Mouse (Mus musculus): ENCODE measurements around the gene Pgp.

Pgp gene

DNA sequence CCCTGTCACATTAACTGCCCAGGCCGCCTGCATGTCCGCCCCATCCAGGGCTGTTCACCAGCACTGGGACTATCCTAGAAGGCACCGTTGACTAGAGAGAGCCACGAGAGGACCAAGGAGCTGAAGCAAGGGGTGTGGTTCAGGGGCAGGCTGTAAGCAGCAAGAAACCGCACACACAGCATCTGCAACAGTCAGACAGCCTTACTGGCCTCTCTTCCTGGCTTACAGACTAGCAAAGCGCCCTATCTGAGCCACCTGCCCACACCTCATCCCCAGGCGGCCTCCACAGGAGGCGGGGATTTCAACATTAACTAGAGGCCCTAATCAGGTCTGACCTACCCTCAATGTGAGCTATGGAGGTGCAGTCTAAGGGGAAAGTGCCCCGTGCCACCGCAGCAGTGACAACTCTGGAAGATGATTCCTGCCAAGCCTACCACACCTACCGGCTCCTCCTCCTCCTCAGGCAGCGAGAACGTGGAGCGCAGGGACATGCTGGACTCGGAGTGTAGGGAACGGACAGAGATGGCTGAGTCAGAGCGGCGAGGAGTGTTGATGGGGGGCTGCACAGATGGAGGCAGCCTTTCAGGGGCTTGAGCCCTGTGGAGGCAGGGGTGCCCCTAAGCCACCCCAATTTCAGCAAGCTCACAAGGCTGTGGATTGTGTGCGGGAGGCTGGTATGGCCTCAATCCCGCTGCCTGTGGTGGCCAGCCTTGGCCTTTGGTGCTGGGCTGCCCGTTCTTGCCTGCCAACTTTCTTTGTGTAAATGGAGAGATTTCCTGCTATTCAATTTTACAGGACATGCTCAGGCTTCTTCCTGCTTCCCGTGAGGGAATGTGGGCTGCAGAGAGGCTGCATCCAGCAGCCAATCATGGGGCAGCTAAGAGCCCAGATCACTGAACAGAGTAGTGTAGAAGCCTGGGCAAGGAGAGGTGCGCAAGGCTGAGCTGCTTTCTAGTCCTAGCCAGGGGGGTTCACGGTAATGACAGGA lies 44.4 kb downstream of the Pgp start:
- in situ Hi-C loops (cut with MboI; ENCODE audit: low sequenced_read_pairs), result no loop called here

DNA sequence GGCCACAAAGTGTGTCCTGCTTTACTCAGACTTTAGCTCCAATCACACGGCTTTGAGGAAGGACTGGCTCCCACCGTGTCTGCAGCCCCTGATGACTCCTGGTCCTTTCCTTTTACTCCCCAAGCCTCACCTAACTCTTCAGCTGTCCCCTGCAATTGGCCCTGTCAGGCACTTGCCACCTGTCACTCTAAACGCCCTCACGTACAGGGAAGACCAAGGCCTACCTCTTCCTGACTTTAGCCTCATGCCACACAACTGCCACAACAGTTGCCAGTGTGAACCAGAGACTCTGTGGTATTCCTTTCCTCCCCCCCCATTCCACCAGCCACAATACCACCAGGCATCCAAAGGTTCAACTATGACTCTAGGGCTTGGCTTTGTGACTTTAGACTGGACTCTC lies 50.3 kb downstream of the Pgp start:
- in situ Hi-C loops (cut with MboI; ENCODE audit: low sequenced_read_pairs), result no loop called here

Measured in CH12F3 (cell line).